Mouse (Mus musculus) adrenal gland, adult (tissue): ENCODE results near the gene Irf5.
A peak's percentile ranks its signal among the peaks of the same experiment; 100 is the strongest.

ENCODE experiments used
- DNase-seq, 2 experiments: peaks; one replicate each; pipeline ENCODE4 v3.0.0; 2022 to 2023; ENCODE audit warnings: low spot score in 1 of 2; ENCODE audit not compliant: inconsistent age in 2 of 2

Irf5 gene

DNA sequence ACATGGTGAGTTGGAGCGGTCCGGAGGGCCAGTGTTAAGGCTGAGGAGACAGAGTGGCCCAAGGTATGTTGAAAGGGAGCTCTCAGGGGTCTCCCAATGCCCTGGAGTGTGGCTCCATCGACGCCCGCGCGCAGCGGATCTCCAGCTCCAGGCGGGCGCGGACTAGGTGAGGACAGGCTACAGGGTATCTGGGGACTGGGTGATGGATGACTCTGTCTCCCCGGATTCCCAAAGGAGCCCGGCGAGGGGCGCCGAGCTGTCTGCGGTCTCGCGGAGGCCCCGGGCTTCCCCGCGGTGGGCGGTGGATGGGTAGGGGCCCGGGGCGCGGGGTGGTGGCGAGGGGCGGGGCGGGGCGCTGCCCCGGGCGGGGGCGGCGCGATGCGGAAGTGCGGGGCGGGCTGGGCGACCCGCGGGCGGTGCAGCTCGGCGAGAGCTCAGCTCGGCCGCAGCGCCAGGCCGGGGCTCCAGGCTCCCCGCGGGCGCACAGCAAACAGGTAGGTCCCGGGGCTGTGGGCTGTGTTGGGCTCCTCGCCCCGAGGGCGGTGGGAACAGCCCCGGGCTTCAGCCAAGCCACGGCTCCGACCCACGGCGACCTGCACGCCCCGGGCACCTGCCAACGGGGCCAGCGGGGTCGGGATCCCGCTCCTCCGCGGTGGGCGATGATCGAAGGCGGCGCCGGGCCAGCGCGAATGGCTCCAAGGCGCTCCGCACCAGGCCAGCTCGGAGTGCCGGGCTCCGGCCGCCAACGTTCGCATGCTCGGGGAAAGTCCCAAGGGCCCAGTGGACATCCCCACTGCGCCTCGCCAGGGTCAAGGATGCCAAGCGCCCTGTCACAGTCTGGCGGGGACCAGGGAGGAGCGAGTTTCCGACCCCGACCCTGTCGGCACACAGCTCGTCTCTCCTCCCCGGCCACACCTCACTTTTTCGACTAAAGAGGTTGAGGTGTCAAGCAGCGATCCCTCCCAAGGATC is at the start of gene Irf5:
Gene Irf5 (plus strand): TSS at position 345 of the 971 bp plus-strand sequence.
- peak in 1 of 2 experiments; percentile 73 for DNase-seq

DNA sequence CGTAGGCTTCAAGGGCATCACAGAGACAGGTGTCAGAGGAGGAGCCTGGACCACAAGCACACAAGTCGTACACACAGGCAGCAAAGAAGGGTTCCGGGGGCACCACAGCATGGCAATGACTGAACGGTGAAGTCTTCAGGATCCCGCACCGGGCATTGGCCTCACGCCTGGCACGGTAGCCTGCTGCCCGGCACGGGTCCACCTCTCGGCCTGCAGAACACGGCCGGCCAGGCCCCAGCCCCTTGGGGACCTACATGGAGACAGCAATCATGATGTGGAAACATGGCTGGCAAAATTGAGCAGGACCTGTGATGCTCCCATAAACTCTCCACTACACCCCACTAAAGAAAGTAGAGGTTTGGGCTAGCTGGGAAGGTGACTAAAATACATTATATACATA is 43.7 kb upstream of the Irf5 start:
- DNase-seq: no peak

DNA sequence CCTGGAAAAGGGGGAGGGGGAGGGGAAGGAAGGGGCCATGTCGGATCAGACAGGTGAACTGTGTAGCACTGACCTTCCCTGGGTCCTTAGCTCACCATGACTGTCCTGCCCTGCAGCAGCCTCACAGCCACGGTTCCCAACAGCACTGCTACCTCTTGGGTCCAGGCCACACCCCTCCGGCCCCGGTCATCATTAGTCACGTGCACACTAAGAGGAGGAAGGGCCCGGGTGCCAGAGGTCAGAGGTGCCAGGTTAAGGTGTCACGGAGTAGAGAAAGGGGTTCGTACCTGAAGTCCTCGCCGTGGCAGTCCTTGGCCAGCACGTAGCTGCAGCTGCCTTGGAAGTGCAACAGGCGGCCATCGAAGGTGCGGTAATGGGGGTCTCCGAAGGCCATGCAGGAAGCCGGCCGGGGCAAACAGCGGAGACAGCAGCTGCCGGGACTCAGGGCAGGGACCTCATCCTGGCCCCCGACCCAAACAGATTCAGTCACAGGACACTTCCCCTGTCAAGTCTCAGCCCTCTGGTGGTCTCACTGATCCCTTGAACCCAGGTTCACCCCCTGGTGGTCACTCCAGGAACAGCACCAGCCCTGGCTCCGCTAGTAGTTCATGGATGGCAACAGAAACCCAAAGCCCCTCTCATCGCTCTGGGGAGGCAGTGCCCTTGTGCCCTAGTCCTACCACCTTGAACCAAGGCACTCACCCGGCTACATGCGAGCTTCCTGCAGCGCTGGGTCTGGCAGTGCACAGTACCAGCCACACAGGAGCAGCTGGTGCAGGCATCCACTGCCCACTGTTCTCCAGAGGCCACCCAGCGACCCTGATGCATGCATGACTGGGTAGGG is 41.5 kb upstream of the Irf5 start:
- peak; percentile 51 to 84 for DNase-seq

DNA sequence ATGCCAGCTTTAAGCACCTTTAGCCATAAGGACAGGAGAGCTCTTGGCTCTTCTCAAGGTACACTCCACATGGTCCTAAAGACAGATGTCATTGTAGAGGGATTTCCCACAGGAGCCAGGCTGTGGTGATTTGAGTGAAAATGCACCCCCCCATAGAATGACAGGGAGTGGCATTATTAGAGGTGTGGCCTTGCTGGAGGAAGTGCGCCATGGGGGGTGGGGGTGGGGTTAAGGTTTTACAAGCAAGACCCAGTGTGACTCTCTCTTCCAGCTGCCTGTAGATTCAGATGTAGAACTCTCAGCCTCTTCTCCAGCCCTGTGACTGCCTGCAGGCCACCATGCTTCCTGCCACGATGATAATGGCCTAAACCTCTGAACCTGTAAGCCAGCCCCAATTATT is 40.5 kb upstream of the Irf5 start:
- no peak for DNase-seq

DNA sequence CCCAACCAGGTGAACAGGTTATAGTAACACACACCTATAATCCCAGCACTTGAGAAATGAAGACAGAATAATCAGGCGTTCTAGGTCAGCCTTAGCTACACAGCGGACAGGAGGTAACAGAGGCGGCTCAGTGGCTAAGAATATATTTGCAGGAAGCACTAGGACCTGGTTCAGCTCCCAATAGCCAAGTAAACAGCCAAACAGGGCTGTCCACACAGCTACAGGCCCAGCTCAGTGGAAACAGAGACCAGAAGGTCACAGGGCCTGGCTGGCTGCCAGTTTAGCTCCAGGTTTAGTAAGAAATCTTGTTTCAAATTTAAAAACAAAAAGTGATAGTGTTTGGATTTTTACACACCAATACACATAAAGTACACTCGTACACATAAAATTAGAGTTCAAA is 32.3 kb upstream of the Irf5 start:
- peak; percentile 26 to 71 for DNase-seq

DNA sequence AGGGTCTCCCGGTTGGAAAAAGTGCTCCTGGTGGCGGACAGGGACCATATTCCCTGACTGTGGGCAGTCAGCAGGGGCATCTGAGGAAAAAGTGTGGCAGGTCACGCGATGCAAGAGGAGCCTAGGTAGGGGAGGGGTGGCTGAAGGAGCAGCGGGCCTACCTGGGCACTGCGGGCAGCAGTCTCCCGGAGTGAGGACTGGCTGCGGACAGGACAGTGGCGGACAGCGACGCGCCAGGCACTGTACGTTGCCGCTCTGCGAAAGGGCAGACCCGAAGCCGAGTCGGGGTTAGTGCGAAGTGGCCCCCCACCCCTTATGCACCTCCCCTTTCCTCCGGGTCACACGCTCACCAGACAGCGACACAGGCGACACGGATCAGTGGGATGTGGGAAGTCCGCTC is 30.2 kb upstream of the Irf5 start:
- DNase-seq: no peak

DNA sequence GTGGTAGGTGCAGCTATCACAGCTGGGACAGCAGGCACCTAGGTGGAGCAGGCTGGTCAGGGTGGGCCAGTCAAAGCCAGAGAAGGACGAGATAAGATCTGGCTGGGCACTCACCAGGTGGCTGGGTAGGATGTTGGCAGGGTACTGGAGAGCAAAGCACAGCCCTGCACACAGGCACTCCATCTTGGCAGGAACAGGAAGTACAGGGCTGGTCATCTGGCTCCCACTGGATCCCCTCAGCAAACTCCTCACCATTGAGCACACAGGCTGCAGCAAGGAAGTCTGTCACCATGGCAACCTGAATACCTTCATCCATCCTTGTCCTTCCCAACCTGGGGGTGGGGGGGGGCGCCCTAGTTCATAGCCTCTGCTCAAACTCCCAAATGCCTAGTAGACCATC is 28.6 kb upstream of the Irf5 start:
- DNase-seq: no peak

DNA sequence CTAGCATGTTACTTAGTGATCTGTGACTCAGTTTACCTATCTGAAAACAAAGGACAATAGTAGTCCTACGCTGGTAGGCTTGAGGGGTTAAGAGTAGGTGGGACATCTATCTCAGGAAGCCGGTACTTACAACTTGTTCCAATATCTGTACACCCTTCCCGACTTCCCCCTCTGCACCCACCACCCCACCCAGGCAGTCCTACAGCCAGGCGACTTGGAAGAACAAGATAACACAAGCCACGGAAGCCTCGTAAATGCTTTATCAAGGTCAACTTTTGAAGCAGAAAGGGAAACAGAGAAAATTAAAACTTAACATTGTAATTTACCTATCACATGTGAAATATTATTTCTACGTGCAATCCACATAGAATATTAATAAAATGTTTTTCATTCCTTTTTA is 26.2 kb upstream of the Irf5 start:
- no peak for DNase-seq

DNA sequence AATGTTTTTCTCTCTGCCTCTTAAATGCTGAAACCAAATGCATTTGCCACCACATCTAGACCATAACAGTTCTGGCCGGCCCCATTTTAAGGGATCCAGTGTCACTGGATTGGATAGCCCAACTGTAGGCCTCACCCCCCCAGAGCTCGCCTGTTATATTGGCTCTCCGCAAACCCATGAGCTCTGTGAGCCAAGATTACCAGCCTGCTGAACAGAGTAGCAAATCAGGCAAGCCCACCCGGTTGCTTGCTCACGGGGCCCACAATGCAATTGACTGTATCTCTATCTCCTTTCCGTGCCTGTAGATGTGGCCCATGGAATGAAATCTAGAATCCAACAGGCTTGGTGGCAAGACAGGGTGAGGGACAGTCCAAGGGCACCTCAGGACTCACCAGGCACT is 25.6 kb upstream of the Irf5 start:
- DNase-seq: no peak

DNA sequence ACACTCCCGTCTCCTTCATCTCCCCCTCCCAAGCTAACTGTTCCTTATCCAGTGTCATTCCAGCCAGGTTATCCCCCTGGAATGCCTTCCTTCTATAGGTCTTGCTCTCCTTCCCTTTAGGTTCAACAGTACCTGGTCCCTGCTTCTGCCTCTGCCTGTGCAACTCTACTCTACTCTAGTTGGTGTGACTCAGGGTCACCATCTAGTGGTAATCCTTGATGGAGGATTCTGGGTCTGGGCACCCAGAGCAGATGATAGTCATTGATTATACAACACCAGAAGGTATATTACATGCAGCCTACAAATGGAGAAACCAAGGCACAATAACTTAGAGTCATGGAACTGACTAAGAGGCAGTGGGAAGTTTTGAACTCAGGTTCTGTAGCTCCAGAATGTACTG is 24.8 kb upstream of the Irf5 start:
- DNase-seq: peak in 1 of 2 experiments; percentile 35

DNA sequence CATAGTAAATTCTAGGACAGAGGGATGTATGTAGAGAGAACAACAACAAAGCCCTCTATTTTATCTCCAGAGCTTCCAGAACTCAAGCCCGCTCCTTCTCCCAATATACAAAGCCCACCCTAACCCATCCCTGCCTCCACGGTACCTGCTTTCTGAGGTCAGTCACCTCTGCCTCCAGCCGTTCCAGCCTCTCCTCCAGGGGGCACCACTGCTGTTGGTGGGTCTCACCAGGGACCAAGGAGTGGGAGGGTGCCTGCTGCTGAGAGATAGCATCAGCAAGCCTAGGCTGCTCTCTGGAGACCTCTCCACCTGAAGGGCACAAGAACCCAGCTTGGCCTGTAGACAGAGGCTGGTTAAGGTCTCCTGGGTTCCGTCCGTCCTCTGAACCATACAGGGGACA is 20.9 kb upstream of the Irf5 start:
- DNase-seq: no peak

DNA sequence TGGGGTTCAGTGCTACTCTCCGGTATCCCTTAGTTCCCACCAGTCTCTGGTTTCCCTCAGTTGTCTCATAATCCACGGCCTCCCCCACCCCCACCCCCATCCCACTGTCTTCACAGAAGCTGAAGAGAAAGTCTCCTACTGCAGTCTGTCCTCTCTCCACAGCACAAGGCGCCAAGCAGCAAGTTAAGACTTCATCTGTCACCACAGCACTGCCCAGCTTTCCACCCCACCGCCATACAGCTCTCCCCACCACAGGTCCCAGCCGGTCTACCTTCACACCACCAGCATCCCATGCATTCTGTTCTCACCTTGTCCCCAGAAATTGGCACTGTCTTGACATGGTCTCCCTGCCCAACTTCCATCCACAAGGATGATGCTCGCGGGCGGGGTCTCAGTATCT is 19.6 kb upstream of the Irf5 start:
- DNase-seq: no peak

DNA sequence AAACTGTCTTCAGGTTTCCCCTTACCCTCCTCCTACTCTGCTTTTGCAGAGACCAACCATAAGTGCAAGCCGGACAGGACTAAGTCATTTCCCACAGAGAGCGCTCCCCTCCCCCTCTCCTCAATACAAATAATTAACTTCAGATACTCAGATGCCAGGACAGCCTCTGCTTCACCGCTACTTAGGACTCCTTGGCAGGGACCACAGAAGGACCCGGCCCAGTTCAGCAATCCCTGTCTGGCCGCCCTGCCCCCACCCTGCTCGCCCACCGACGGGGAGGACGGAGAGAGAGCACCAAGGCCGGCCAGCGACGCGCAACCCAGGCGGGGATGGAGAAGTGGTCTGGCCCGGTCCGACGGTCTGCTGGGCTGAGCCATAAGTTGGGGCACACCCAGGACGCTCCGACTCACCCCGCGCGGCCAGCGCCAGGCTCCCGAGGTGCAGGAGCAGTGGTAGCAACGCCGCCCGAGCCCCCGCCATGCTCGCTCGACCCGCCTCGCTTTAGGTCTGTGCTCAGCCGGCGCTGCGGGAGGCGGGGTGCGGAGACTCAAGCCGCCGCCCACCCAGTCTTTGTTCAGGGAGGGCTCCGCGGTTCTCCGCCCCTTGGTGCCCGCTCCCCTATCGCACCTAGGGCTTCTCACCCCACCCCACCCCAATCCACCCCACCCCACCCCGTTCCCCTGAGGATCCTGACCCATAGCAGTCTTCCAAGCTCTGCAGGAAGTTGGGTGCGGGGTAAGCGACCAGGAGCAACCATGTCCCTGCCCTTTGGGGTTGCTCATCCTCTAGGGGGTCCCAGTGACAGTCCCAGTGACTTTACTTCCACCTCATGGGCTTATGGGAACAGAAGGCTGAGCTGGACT is 18.7 kb upstream of the Irf5 start, which contains the start of gene Kcp:
Gene Kcp (minus strand): TSS at position 506 of the 863 bp plus-strand sequence.
- peak in 1 of 2 experiments; percentile 39 for DNase-seq

DNA sequence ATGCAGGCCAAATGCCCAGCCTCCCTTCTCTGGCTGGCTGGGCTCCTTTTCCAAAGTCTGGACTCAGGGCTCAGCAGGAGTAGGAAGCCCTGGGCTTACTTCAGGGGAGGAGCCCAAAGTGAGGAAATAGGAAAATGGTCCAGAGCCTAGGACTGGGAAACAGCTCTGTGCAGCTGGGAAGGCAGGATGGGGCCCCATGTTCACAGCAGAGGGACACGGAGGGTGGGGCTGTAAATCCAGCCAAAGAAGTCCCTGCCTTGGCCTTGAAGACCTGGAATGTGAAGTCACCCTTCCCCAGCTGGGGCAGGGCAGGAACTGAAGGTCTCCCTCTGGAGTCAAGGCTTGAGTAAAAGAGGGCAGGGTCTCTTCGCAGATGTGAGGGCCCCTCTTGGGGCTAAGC is 17.3 kb upstream of the Irf5 start:
- no peak for DNase-seq

DNA sequence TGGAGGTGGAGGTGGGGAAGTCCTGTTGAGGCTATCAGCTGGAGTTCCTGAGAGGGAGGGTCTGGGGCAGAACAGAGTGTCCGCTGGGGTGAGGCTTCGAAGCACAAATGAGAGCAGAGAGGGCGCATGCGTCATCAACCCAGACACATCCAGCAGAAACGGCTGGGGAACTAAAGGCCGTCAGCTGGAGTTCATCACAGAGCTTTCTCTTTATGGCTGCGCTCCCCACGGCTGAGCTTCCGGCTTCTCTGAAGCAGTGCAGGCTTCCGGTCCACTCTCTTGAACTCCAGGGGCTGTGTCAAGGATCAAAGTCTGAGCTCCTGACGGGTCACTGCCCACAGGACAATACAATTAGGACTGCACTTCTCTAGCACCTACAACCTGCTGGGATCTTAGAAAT is 13.1 kb upstream of the Irf5 start:
- DNase-seq: peak; percentile 45 to 59

DNA sequence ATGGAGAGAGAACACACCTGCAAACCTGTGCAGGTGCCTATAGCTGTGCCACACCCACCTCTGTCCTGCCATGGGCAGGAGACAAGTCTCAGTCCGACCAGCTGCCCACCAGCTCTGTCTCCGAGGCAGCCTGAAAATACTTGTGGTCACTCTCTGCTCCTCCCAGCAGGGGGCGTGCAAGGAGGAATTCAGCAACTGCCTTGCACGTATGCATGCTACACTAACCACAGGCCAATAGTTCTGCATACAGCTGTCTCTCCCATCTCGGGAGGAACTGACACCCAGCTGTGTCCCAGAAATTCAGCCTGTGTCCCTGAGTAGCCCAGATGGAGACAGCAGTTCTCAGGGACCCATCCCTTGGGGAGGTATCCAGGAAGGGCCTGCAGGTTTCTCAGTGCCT is 9.3 kb upstream of the Irf5 start:
- DNase-seq: peak; percentile 73 to 90

DNA sequence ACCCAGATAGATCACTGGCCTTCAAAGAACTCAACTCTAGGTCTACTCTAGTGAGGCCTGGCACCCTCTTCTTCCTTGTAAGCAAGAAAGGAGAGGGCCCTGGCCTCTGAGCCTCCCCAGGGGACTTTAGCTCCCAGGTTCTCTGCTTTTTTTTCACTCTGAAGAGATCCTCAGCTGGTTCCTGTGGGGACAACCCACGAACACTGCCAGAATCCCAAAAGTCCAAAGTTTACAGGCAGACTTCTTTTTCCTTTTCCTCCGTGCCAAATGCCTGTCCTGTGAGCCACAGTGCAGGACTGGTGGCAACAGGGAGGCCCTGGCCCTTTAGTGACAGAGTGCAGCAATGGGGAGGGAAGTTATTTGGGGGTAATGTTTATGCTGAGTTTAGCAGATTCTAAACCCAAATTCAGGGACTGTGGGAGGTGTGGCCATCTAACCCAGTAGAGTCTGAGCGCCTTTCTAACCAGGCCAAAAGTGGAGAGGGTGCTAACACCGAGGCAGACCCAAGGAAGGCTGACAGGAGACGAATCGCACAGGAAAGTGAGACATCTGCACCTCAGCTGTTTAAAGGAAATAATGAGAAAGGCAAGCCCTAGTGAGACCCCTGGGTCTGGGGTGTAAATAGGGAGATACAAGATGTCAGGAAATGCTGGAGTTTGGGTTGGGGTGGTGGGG is 3.7 kb upstream of the Irf5 start:
- DNase-seq: no peak

DNA sequence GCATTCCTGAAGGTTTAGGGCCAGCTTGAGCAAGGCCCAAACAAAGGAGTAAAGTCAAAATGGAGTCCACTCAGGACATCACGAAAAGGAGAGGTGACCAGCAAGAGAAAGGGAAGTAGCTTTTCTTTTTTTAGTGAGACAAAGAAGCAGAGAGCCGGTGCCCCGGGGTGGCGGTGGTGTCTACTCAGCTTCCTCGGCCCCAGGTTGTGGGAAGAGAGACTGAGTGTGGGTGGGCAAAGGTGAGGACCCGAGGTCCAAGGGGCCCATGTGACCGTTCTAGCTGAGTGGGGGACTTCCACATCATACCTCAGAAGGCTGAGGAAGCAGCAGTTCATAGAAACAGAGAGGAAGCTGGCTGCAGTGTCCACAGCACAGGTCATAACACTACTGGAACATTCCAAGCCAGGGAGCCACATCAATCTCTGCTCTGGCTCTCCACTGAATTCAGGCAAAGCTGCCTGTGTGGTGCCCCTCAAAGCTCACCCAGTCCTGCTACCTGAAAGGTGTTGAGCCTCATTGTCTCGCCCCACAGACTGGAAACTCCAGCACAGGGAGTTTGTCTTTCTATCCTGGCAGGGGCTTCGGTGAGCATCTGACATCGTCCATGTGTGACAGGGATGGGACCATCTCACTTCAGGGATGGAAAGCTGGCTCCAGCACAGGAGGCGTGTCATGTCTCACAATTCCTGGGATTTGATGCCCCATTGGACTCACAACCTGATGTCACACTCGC is 3.0 kb upstream of the Irf5 start:
- no peak for DNase-seq

DNA sequence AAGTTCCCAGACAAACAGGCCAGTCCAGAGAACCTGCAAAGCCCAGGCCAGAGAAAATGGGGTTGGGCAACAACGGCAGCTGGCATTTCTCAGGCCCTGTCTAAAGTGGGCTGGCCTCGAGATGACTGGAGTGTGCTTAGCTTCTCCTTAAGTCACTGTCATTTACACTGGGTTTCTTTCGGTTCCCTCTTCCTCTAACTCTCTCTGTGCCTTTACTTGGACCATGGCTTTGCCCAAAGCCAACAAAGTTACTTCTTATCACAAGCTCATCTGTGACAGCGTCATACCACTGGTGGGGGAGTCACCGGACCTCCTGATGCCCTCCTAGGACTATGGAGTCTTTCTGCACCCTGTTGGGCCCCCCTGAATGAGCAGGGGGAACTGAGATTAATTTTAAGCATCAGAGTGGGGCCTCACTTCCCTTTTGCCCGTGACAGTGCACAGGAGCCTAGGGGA is 2.4 kb upstream of the Irf5 start:
- DNase-seq: no peak

DNA sequence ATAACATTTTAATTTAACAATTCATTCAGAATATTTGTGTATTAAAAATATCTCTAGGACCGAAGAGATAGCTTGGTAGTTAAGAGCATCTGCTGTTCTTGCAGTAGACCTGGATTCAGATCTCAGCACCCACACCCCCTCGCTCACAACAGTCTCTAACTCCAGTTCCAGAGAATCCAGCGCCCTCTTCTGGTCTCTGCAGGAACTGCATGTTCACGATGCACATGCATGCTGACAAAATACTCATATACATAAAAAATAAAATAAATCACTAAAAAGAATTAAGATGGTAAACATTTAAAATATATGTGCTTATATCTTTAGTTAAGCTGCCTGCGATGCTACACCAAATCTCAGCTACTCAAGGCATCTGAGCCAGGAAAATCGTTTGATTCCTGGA is 1.2 kb upstream of the Irf5 start:
- DNase-seq: no peak
